Mouse (Mus musculus) kidney, adult 2 months (tissue): Measurements from ENCODE around the gene Ddc. TPM values are rescaled to one million over a fixed set of nuclear protein-coding genes. Genes with fewer than 3 reads are reported as not detected.

Experiments
- DNase-seq: peaks from one replicate; pipeline ENCODE4 v3.0.0; 2021
- H3K27ac ChIP-seq: fragments of 200-500 bp; 2 replicates; pipeline ENCODE4 v1.5.1; 2012; ENCODE audit warnings: low read depth, low read length, control low read depth, inconsistent platforms; ENCODE audit not compliant: insufficient read depth
- H3K27me3 ChIP-seq: fragments of 200-500 bp; replicated peaks from 2 replicates; pipeline ENCODE4 v1.6.1; 2012; ENCODE audit warnings: mild to moderate bottlenecking, moderate library complexity, low read length, inconsistent platforms; ENCODE audit not compliant: control insufficient read depth, insufficient read depth
- H3K36me3 ChIP-seq: fragments of 200-500 bp; 2 replicates; pipeline ENCODE4 v1.6.1; 2012; ENCODE audit warnings: mild to moderate bottlenecking, moderate library complexity, low read length, inconsistent platforms; ENCODE audit not compliant: control insufficient read depth, insufficient read depth
- H3K4me1 ChIP-seq: fragments of 200-500 bp; 2 replicates; pipeline ENCODE4 v1.6.1; 2011; ENCODE audit warnings: low read length; ENCODE audit not compliant: control insufficient read depth, insufficient read depth
- H3K4me3 ChIP-seq: fragments of 200-500 bp; 2 replicates; pipeline ENCODE4 v1.5.1; 2011; ENCODE audit warnings: mild to moderate bottlenecking, low read depth, low read length, control low read depth; ENCODE audit not compliant: insufficient read depth
- CTCF ChIP-seq: fragments of 200-500 bp; conservative IDR thresholded peaks from 2 replicates; pipeline ENCODE4 v1.5.1; 2011; ENCODE audit warnings: low read depth, mild to moderate bottlenecking, control low read depth, low read length, moderate library complexity, mixed read lengths; ENCODE audit not compliant: insufficient read depth, insufficient read length
- POLR2A ChIP-seq: fragments of 200-500 bp; IDR thresholded peaks from one replicate; pipeline ENCODE4 v1.6.1; 2011; ENCODE audit warnings: low read depth, low read length, control low read depth
- WGBS: fragments of 180-500 bp; shearing (Covaris S2); methylation state at CpG from one replicate; pipeline ENCODE4 v1.1.7; 2018; 5-methylcytosine and 5-hydroxymethylcytosine counted together
- polyA plus RNA-seq: library from polyadenylated mRNA; depleted of rRNA; stranded (reverse); fragments of >200 nt; gene quantifications from 2 replicates; pipeline ENCODE4 v1.2.3, GENCODE M21; 2012

Gene Ddc
- polyA plus RNA-seq, 1 experiment, result 103 TPM

- no peak overlapping the region for H3K4me3 ChIP-seq
- TF ChIP-seq POLR2A, result no peak
- no peak for TF ChIP-seq CTCF
- H3K4me1 ChIP-seq, result no peaks in the 10 kb centered on the region
- no peaks in the 10 kb centered on the region for H3K36me3 ChIP-seq
- no peak overlapping the region for H3K27ac ChIP-seq
- no peaks in the 10 kb centered on the region for H3K27me3 ChIP-seq
- DNase-seq, result no peak
- 79% methylated on average over 12 of the region's 12 CpGs for WGBS
These were observed 73.7 kb downstream of the Ddc start for GRCm38 (mm10) chr11:11823980-11824911.

- peak; percentile 35 for DNase-seq
- Histone ChIP-seq H3K36me3 (no peaks in the 10 kb centered on the region), H3K4me1 (no peaks in the 10 kb centered on the region), H3K4me3 (no peak overlapping the region), H3K27ac (no peak overlapping the region), H3K27me3 (no peaks in the 10 kb centered on the region)
- WGBS, result 48% methylated on average over 20 of the region's 20 CpGs
- no peak for TF ChIP-seq CTCF
- TF ChIP-seq POLR2A, result no peak
These were observed 75.5 kb downstream of the Ddc start for GRCm38 (mm10) chr11:11822181-11823095.

- Histone ChIP-seq H3K4me1 (no peaks in the 10 kb centered on the region), H3K4me3 (no peak overlapping the region), H3K27me3 (no peaks in the 10 kb centered on the region), H3K36me3 (no peaks in the 10 kb centered on the region), H3K27ac (no peak overlapping the region)
- WGBS, result 38% methylated on average over 16 of the region's 16 CpGs
- peak; percentile 31 for DNase-seq
- no peak for TF ChIP-seq CTCF
These were observed 76.5 kb downstream of the Ddc start for GRCm38 (mm10) chr11:11821387-11821975.

- Histone ChIP-seq H3K4me3 (no peak overlapping the region), H3K27ac (no peak overlapping the region), H3K4me1 (no peaks in the 10 kb centered on the region), H3K36me3 (no peaks in the 10 kb centered on the region), H3K27me3 (no peaks in the 10 kb centered on the region)
- DNase-seq, result no peak
- 84% methylated on average over 3 of the region's 3 CpGs for WGBS
- TF ChIP-seq CTCF (no peak), POLR2A (no peak)
These were observed 77.2 kb downstream of the Ddc start for GRCm38 (mm10) chr11:11820737-11821136.

GRCm38 (mm10) chr11:11820251-11820650 lies 77.7 kb downstream of the Ddc start:
- no peaks in the 10 kb centered on the region for H3K36me3 ChIP-seq
- peak; percentile 87 for DNase-seq
- H3K4me1 ChIP-seq, result no peaks in the 10 kb centered on the region
- no peak overlapping the region for H3K4me3 ChIP-seq
- 4% methylated on average over 2 of the region's 2 CpGs for WGBS
- H3K27ac ChIP-seq, result no peak overlapping the region
- no peaks in the 10 kb centered on the region for H3K27me3 ChIP-seq
- peak; percentile 65 for TF ChIP-seq CTCF
- TF ChIP-seq POLR2A, result no peak

GRCm38 (mm10) chr11:11819206-11819605 lies 78.7 kb downstream of the Ddc start:
- Histone ChIP-seq H3K4me3 (no peak overlapping the region), H3K4me1 (no peaks in the 10 kb centered on the region), H3K36me3 (no peaks in the 10 kb centered on the region), H3K27ac (no peak overlapping the region), H3K27me3 (no peaks in the 10 kb centered on the region)
- 89% methylated on average over 5 of the region's 5 CpGs for WGBS
- no peak for TF ChIP-seq POLR2A
- TF ChIP-seq CTCF, result no peak
- no peak for DNase-seq

- H3K27me3 ChIP-seq, result no peaks in the 10 kb centered on the region
- no peak overlapping the region for H3K27ac ChIP-seq
- peak; percentile 22 for DNase-seq
- TF ChIP-seq CTCF (no peak), POLR2A (no peak)
- no peaks in the 10 kb centered on the region for H3K4me1 ChIP-seq
- no peaks in the 10 kb centered on the region for H3K36me3 ChIP-seq
- WGBS, result 74% methylated on average over 6 of the region's 6 CpGs
- H3K4me3 ChIP-seq, result no peak overlapping the region
These were observed 79.1 kb downstream of the Ddc start for GRCm38 (mm10) chr11:11818797-11819196.
